Comparison of ENCODE assay signal across 16 mouse cellular contexts in the genomic region with DNA sequence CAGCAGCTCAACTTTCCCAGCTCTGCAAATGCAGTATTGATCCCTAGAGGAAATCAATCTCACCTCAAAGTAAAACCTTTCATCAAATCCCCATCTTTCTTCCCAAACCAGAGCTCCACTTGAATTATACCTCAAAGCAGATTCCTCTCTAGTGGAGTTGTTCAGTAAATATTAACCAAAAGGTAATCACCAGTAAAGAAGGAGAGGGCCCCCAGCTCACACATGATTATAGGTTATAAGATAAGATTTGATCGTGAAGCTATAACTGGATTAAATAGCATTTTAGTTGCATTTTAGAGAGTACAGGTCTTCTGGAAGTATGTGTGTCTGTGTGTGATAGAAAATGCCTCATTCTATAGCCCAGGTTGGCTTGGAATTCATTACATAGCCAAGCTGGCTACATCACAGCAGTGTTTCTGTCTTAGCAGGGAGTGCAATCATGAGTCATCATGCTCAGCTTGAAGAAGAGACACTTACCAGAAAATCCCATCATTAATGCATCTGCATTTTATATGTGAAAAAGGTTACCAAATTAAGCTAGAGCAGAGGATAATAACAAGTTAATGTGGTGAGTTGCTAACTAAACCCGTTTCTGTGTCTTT.
DNase-seq lines count a peak whose midpoint lies in the region; TF ChIP-seq lines count a peak whose summit lies in the region.
"Had no signal": no experiment of that assay in that cellular context is flagged by ENCODE, and none has a peak within 500 bp of the region (broad histone marks: within the 10 kb centered on the region; RNA-seq: fewer than 3 reads in every experiment).

No protein-coding gene starts in this region.

- peak overlapping the region; percentile 24; the same call in 1 of the 2 replicates for H3K27ac ChIP-seq in left cerebral cortex, adult 2 months
- H3K27ac ChIP-seq: embryonic facial prominence, embryonic 10.5 days; forebrain, embryonic 13.5 days; heart, embryonic 13.5 days; hindbrain, embryonic 15.5 days had no signal

- peak; percentile 67 for DNase-seq in cerebellum, adult 9-10 months
- no peak for DNase-seq in cerebellum, postnatal 4 days (ENCODE audit: low spot score in 2 of 2)
- DNase-seq in left cerebral cortex, adult 2 months (ENCODE audit: extremely low spot score in 1 of 2, low spot score in 2 of 2), result no peak
- no peak for DNase-seq in left cerebral cortex, adult 11 months (ENCODE audit: low spot score)
- peak; percentile 8 for DNase-seq in brain, embryonic 14.5 days (ENCODE audit: low read depth)
- DNase-seq in adrenal gland, adult 2 months, result no peak
- DNase-seq in B cell, adult 2 months, result no peak
- DNase-seq: adrenal gland, postnatal 36 days; forebrain, postnatal 0 days; gastrocnemius, postnatal 36 days; heart, adult 11 months; heart, postnatal 36 days had no signal

- H3K4me3 ChIP-seq in left cerebral cortex, adult 2 months, result no peak overlapping the region
- H3K4me3 ChIP-seq: embryonic facial prominence, embryonic 10.5 days; forebrain, embryonic 13.5 days; heart, embryonic 13.5 days; hindbrain, embryonic 15.5 days had no signal

- intact Hi-C loops in left cerebral cortex, adult 2 months (cut with DNase I), result loop anchor here (10.0 kb wide), 1 partner anchor 201 kb away; a partner anchor contains a TSS

- no peak for TF ChIP-seq POLR2A in brain, embryonic 14.5 days (IDR thresholded peaks at IDR 0.05; ENCODE audit: borderline replicate concordance, extremely low read depth, insufficient read depth, insufficient read length, poor library complexity, severe bottlenecking)

- no peak for TF ChIP-seq CTCF in left cerebral cortex, adult 2 months (IDR thresholded peaks at IDR 0.05)
- TF ChIP-seq CTCF in brain, embryonic 14.5 days (IDR thresholded peaks at IDR 0.05; ENCODE audit: borderline replicate concordance, extremely low read depth, insufficient read depth, insufficient read length), result no peak

Comparison
In these comparisons a context has a peak if more than half of its experiments do, and no peak if none do; other contexts are left out.
1. DNase-seq: peak in cerebellum, adult 9-10 months (single experiment) and brain, embryonic 14.5 days (single experiment); none in cerebellum, postnatal 4 days (0 of 2), left cerebral cortex, adult 2 months (0 of 2), left cerebral cortex, adult 11 months (single experiment), adrenal gland, adult 2 months (single experiment) and B cell, adult 2 months (0 of 2).